In genomic region chr12:113152272-113152661, GRCm38 (mm10) we compare ENCODE assay signal across 8 mouse cellular contexts. TPM values are rescaled to one million over a fixed set of nuclear protein-coding genes. Genes with fewer than 3 reads are reported as not detected.
DNase-seq lines count a peak whose midpoint lies in the region; ATAC-seq and TF ChIP-seq lines count a peak whose summit lies in the region.

No protein-coding gene starts in this region.

- WGBS in intestine, postnatal 0 days = 16% methylated on average over 19 of the region's 19 CpGs

- peak overlapping the region; percentile 82 for H3K4me2 ChIP-seq in intestine, postnatal 0 days (replicated peaks; ENCODE audit: low read depth)

- H3K9ac ChIP-seq in intestine, postnatal 0 days (ENCODE audit: low read depth, low read length) = peak overlapping the region; percentile 41

- peak overlapping the region; percentile 50 for H3K27ac ChIP-seq in intestine, postnatal 0 days (ENCODE audit: low read depth, low read length)

- peak; percentile 58 to 61 for DNase-seq in B cell, adult 2 months
- DNase-seq in MEL-GATA-1-ER (ENCODE audit: extremely low read depth, low read depth) = peak; percentile 93
- peak; percentile 98 for DNase-seq in heart, adult 11 months
- DNase-seq in lung, postnatal 36 days = peak; percentile 71
- peak; percentile 77 for DNase-seq in thymus, postnatal 25 days
- DNase-seq in right cerebral cortex, postnatal 4 days = no peak
- DNase-seq in cerebellum, postnatal 4 days (ENCODE audit: low spot score in 2 of 2) = no peak

- ATAC-seq in intestine, postnatal 0 days = no peak

- H3K4me3 ChIP-seq in intestine, postnatal 0 days (ENCODE audit: low read depth, low read length) = peak overlapping the region; percentile 44

- no peaks in the 10 kb centered on the region for H3K36me3 ChIP-seq in intestine, postnatal 0 days (ENCODE audit: control insufficient read depth, insufficient read depth)

- TF ChIP-seq CTCF in intestine, postnatal 0 days (IDR thresholded peaks at IDR 0.05; ENCODE audit: low read depth) = no peak

- H3K4me1 ChIP-seq in intestine, postnatal 0 days (replicated peaks; ENCODE audit: control insufficient read depth, insufficient read depth, low read length) = peaks cover 14% of the 10 kb centered on the region

- no peaks in the 10 kb centered on the region for H3K9me3 ChIP-seq in intestine, postnatal 0 days (ENCODE audit: control insufficient read depth)

- no peaks in the 10 kb centered on the region for H3K27me3 ChIP-seq in intestine, postnatal 0 days (replicated peaks; ENCODE audit: control insufficient read depth, insufficient read depth, low read length)

RNA-seq across cellular contexts. Expression of gene Tedc1, which starts 4.0 kb away (rescaled TPM):
- polyA plus RNA-seq in intestine, postnatal 0 days (2015; fragmentation: Nextera tagmentation; extraction: Ambion mirVana) = 5.5 and 6.8 TPM in 2 replicates

RNA-seq across cellular contexts. Expression of gene Crip1, which starts 6.2 kb away (rescaled TPM):
- 1,918 and 1,992 TPM in 2 replicates for polyA plus RNA-seq in intestine, postnatal 0 days (2015; fragmentation: Nextera tagmentation; extraction: Ambion mirVana)

RNA-seq across cellular contexts. Expression of gene Crip2, which starts 12.2 kb away (rescaled TPM):
- 90.4 and 96.8 TPM in 2 replicates for polyA plus RNA-seq in intestine, postnatal 0 days (2015; fragmentation: Nextera tagmentation; extraction: Ambion mirVana)

RNA-seq across cellular contexts. Expression of gene Tmem121, which starts 33.5 kb away (rescaled TPM):
- polyA plus RNA-seq in intestine, postnatal 0 days (2015; fragmentation: Nextera tagmentation; extraction: Ambion mirVana) = 3.4 and 3.5 TPM in 2 replicates

RNA-seq across cellular contexts. Expression of gene Mta1, which starts 54.2 kb away (rescaled TPM):
- 4.9 and 5.6 TPM in 2 replicates for polyA plus RNA-seq in intestine, postnatal 0 days (2015; fragmentation: Nextera tagmentation; extraction: Ambion mirVana)

Comparison
In these comparisons a context has a peak if more than half of its experiments do, and no peak if none do; other contexts are left out.
1. DNase-seq: peak in B cell, adult 2 months (2 of 2), MEL-GATA-1-ER (single experiment), heart, adult 11 months (single experiment), lung, postnatal 36 days (single experiment) and thymus, postnatal 25 days (single experiment); none in right cerebral cortex, postnatal 4 days (single experiment) and cerebellum, postnatal 4 days (0 of 2).